Mouse (Mus musculus) bone marrow, adult 2 months (tissue): ENCODE measurements around the gene Magi2. TPM values are rescaled to one million over a fixed set of nuclear protein-coding genes. Genes with fewer than 3 reads are reported as not detected.

Experiments used
- H3K27ac ChIP-seq: fragments of 200-500 bp; 2 replicates; pipeline ENCODE4 v1.5.1; 2012; ENCODE audit warnings: low read depth, mild to moderate bottlenecking, control low read depth, inconsistent platforms, low read length; ENCODE audit not compliant: control insufficient read depth, poor library complexity, insufficient read depth
- H3K4me1 ChIP-seq: fragments of 200-500 bp; 2 replicates; pipeline ENCODE4 v1.6.1; 2011; ENCODE audit warnings: low read length; ENCODE audit not compliant: control insufficient read depth, insufficient read depth
- H3K4me3 ChIP-seq: fragments of 200-500 bp; replicated peaks from 2 replicates; pipeline ENCODE3; 2011; ENCODE audit warnings: mild to moderate bottlenecking, low read depth, low read length, control low read depth; ENCODE audit not compliant: control insufficient read depth
- CTCF ChIP-seq: fragments of 200-500 bp; IDR thresholded peaks from 2 replicates; pipeline ENCODE4 v1.5.1; 2011; ENCODE audit warnings: low read length, control low read depth; ENCODE audit not compliant: control insufficient read depth, insufficient read depth
- POLR2A ChIP-seq: fragments of 200-500 bp; IDR thresholded peaks from 2 replicates; pipeline ENCODE4 v1.6.1; 2011; ENCODE audit warnings: low read depth, mild to moderate bottlenecking, control low read depth, low read length, borderline replicate concordance; ENCODE audit not compliant: control insufficient read depth
- WGBS: fragments of 180-500 bp; shearing (Covaris S2); methylation state at CpG from one replicate; pipeline ENCODE4 v1.1.7; 2018; 5-methylcytosine and 5-hydroxymethylcytosine counted together
- polyA plus RNA-seq: library from polyadenylated mRNA; stranded (reverse); fragments of >200 nt; gene quantifications from 2 replicates; pipeline ENCODE4 v1.2.4, GENCODE M21; 2011; ENCODE audit warnings: low replicate concordance; ENCODE audit not compliant: missing spikeins, insufficient read depth, insufficient read length

Gene Magi2
- polyA plus RNA-seq, 1 experiment: 0.47 TPM

DNA sequence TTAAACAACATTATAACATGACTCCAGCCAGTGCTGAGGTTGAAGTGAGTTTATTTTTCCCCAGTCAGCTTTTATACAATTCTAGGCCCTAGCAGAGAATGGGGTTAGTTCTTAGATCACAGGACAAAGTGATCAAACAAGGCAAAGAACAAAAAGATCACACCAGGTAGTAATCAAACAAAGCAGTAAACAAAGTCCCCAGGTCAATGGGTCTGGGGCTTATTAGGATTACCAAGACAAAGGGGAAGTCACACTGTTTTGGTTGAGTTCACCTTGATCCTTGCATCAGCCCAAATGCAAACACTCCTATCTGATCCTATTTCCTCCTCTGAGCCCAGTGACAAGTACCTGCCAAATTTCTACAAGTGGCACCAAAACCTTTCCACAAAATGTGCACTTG is 1190.5 kb downstream of the Magi2 start:
- no peak overlapping the region for H3K4me3 ChIP-seq
- no peaks in the 10 kb centered on the region for H3K4me1 ChIP-seq
- no peak for TF ChIP-seq POLR2A
- no peak for TF ChIP-seq CTCF
- H3K27ac ChIP-seq: no peak overlapping the region

DNA sequence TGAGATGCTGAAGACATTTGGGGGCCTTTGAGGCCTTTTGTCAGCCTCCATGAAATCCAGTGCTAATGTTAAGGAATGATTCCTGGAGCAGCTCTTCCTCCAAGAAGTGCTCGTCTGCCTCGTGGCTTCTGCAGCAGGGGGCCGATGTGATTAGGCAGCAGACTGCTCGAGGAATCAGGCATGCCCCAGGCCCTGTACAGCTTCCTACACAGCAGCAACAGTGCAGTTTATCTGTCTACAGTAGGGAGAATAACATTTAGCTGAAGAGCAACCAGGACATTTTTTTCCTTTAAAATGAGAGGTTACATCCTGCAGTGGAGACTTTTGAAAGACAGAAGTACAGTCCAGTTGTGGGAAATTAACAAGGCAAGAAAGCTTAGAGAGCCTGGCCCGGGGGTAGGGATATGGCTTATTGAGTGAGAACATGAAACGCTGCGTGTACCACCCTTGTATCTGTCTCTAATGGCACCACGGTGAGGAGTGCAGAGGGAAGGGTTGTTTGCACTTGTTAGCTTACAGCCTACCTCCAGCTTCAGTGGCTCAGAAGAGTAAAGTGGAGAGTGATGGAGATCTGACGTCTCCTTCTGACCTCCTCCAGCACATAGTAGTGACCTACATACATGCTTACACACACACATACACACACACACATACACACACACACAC is 1205.4 kb downstream of the Magi2 start:
- no peak overlapping the region for H3K27ac ChIP-seq
- H3K4me1 ChIP-seq: no peaks in the 10 kb centered on the region
- TF ChIP-seq CTCF (no peak), POLR2A (no peak)
- WGBS: 78% methylated on average over 9 of the region's 9 CpGs
- H3K4me3 ChIP-seq: no peak overlapping the region

DNA sequence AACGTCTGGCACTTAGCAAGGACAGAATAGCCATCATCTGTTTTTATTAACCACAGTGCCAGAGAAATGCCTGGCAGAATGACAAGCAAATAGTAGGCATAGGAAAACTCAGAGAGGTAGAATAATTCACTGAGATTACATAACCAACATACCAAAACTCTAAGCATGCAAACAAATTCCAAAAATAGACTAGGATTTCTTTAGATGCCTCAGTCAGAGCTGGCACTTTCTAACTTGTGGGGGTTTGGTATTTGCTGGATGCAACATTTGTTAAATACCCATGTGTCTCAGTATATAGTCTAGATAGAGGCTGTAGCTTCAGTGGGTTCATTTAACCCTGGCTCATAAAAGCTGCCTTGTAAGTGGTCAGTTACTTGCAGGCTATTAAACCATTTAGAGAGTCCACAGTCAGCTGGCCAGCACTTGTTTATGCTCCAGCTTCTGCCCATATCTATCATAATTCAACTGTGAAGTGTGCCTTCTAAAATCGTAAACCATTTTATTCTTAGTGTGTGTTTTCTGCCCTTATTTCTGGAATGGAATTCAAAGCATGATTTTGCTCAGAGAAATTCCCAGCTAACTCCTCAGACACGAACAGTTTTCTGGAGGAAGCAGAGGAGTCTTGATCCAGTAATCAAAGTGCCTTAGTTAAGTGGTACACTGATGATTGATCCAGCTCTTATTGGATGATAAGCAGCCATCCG is 1219.8 kb downstream of the Magi2 start:
- no peak overlapping the region for H3K4me3 ChIP-seq
- TF ChIP-seq POLR2A: no peak
- no peak for TF ChIP-seq CTCF
- H3K4me1 ChIP-seq: no peaks in the 10 kb centered on the region

DNA sequence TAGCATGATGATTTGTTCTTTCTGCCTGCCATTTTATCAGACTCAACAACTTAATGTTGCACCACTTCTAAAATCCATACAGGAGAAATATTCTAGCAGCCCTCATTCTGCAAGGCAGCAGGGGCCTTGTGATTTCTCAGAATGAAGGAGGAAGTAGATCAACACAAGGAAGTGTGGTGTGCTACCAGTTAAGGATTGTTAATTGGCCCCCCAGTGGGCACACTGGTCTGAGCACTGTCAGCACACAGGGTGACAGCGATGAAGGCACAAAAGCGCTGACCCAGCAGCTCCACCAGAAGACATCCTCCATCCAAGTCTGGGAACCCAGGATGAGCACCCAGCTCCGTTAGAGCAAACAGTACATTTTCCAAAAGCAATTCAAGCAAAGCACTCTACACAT is 1229.3 kb downstream of the Magi2 start:
- Histone ChIP-seq H3K4me1 (no peaks in the 10 kb centered on the region), H3K27ac (no peak overlapping the region), H3K4me3 (no peak overlapping the region)
- no peak for TF ChIP-seq CTCF
- no peak for TF ChIP-seq POLR2A
- 19% methylated on average over 3 of the region's 3 CpGs for WGBS

More for the DNA sequence above, 1219.8 kb downstream of the Magi2 start:
- H3K27ac ChIP-seq: no peak overlapping the region
- 60% methylated on average over 4 of the region's 4 CpGs for WGBS

DNA sequence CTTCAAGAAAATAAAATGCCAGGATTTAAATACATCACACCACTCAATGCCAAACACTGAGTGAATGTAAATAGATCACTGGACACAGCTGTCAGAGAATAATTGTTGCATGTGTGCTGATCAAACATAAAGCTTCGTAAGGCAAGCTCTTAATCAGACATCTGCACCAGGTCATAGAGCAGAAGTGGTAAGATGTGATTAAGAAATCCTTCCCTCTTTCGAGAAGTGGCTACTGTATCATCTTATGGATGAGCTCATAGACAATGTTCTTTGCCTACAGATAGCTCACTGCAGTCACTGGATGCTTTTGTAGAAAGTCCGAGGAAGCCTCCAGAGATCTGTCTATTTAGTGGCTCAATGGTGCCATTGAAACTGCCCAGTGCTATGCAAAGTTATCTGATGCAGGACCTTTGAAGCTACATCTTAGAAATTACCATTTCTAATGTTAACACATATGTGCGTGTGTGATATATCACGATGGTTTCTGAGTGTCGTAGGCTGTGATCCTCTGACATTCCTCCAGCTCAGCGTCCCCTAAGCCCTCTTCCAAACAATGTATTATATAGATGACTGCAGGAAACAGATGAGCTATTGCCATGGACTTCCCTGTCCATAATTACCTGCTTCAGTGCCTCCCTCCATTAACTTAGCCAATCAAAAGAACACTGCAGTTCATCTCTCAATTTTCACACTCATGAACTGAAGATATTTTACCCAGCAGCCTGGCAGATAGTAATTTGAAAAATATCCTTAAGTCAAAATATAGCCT is 1231.1 kb downstream of the Magi2 start:
- H3K4me3 ChIP-seq: no peak overlapping the region
- 64% methylated on average over 7 of the region's 7 CpGs for WGBS
- no peak overlapping the region for H3K27ac ChIP-seq
- H3K4me1 ChIP-seq: no peaks in the 10 kb centered on the region
- no peak for TF ChIP-seq CTCF
- no peak for TF ChIP-seq POLR2A

DNA sequence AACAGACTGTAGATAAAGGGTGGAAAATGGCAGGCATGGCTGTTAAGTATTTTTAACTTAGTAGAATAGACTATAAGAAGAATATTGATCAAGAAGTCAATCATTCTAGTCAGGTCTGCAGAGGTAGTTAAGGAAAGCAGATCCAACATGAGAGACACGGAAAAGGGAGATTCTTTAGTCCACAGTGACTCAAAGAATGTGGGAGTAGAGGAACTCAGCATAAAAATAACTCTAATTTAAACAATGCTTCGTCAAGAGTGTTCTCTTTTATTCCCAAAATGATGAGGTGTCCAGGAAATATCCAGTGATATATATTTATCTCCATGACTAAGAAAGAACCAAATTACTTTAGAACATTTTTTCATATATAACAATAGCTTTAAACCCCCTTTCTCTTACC is 1234.9 kb downstream of the Magi2 start:
- WGBS: 69% methylated on average over 2 of the region's 2 CpGs
- TF ChIP-seq POLR2A (no peak), CTCF (no peak)
- H3K27ac ChIP-seq: no peak overlapping the region
- H3K4me1 ChIP-seq: no peaks in the 10 kb centered on the region
- no peak overlapping the region for H3K4me3 ChIP-seq

DNA sequence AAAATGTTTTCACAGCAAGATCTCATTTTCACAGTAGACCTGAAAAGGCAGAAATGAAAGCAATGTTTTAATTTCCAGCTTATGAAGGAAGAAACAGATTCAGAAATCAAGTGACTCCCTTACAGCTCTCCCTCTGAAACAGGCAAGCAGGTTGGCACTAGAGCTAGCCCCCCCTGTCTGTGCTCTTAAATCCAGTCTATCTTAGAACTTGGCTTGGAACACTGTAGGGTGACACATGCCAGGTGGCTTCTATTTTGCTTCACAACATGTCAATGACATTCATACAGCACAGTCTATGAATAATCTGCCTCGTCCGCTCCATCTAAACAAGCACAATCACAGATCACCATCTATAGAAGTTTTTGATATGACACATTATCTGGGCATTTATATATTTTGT is 1235.5 kb downstream of the Magi2 start:
- H3K27ac ChIP-seq: no peak overlapping the region
- TF ChIP-seq CTCF: no peak
- no peak for TF ChIP-seq POLR2A
- no peak overlapping the region for H3K4me3 ChIP-seq
- WGBS: 83% methylated on average over 2 of the region's 2 CpGs
- no peaks in the 10 kb centered on the region for H3K4me1 ChIP-seq

DNA sequence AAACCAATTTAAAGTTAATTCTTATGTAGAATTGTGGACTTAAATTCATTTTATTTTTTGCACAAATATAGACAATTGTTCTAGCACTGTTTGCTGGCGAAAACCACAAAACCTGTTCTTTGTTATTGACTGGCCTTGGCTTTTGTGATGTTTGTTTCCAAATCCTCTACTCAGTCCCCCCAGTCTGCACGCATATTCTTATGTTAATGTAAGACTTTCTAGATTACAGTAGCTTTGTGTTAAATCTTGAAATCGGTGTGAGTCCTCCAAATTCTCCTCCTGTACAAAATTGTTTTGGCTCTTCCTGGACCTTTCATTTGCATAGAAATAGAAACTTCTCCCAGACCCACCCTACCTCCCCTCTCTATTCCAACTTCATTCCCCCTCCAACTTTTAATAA is 1242.9 kb downstream of the Magi2 start:
- no peak overlapping the region for H3K4me3 ChIP-seq
- TF ChIP-seq CTCF: no peak
- TF ChIP-seq POLR2A: no peak
- no peaks in the 10 kb centered on the region for H3K4me1 ChIP-seq
- no peak overlapping the region for H3K27ac ChIP-seq
- WGBS: 80% methylated on average over 3 of the region's 3 CpGs
